Mouse (Mus musculus): Measurements from ENCODE around the gene Sugct.
"Not testable (repeated sequence)": the region's sequence is repeated elsewhere in the genome, so short reads cannot be mapped to it uniquely, and the experiment has no call there.

Gene Sugct

GRCm38 (mm10) chr13:17604670-17605069 is 90.7 kb downstream of the Sugct start:
- no peak for DNase-seq (ENCODE audit: low spot score)

- no peak for DNase-seq (ENCODE audit: low spot score)
Observed at GRCm38 (mm10) chr13:17603756-17604155, 91.6 kb downstream of the Sugct start.

- no peak for DNase-seq (ENCODE audit: low spot score)
Observed at GRCm38 (mm10) chr13:17585267-17585913, 110.0 kb downstream of the Sugct start.

- DNase-seq (ENCODE audit: low spot score) = no peak
Observed at GRCm38 (mm10) chr13:17584804-17585203, 110.5 kb downstream of the Sugct start.

- peak; percentile 6 for DNase-seq (ENCODE audit: low spot score)
Observed at GRCm38 (mm10) chr13:17581684-17582083, 113.7 kb downstream of the Sugct start.

GRCm38 (mm10) chr13:17559357-17559756 is 136.0 kb downstream of the Sugct start:
- DNase-seq (ENCODE audit: low spot score) = no peak

- no peak for DNase-seq (ENCODE audit: low spot score)
Observed at GRCm38 (mm10) chr13:17536341-17536740, 159.0 kb downstream of the Sugct start.

GRCm38 (mm10) chr13:17534871-17535270 is 160.5 kb downstream of the Sugct start:
- DNase-seq (ENCODE audit: low spot score) = no peak

GRCm38 (mm10) chr13:17534469-17534868 is 160.9 kb downstream of the Sugct start:
- DNase-seq (ENCODE audit: low spot score) = no peak

GRCm38 (mm10) chr13:17511184-17511778 is 184.1 kb downstream of the Sugct start:
- no peak for DNase-seq (ENCODE audit: low spot score)

GRCm38 (mm10) chr13:17494936-17495335 is 200.4 kb downstream of the Sugct start:
- no peak for DNase-seq (ENCODE audit: low spot score)

- no peak for DNase-seq (ENCODE audit: low spot score)
Observed at GRCm38 (mm10) chr13:17494056-17494574, 201.2 kb downstream of the Sugct start.

GRCm38 (mm10) chr13:17457981-17458380 is 237.4 kb downstream of the Sugct start:
- not testable (repeated sequence) for DNase-seq (ENCODE audit: low spot score)

- DNase-seq (ENCODE audit: low spot score) = peak; percentile 55
Observed at GRCm38 (mm10) chr13:17432139-17432916, 263.0 kb downstream of the Sugct start.

GRCm38 (mm10) chr13:17421875-17422274 is 273.5 kb downstream of the Sugct start:
- DNase-seq (ENCODE audit: low spot score) = no peak

- no peak for DNase-seq (ENCODE audit: low spot score)
Observed at GRCm38 (mm10) chr13:17420557-17420956, 274.8 kb downstream of the Sugct start.

GRCm38 (mm10) chr13:17342836-17343235 is 352.5 kb downstream of the Sugct start:
- no peak for DNase-seq (ENCODE audit: low spot score)

- DNase-seq (ENCODE audit: low spot score) = no peak
Observed at GRCm38 (mm10) chr13:17335885-17336540, 359.3 kb downstream of the Sugct start.

- no peak for DNase-seq (ENCODE audit: low spot score)
Observed at GRCm38 (mm10) chr13:17326863-17327262, 368.5 kb downstream of the Sugct start.

GRCm38 (mm10) chr13:17301590-17301989 is 393.8 kb downstream of the Sugct start:
- DNase-seq (ENCODE audit: low spot score) = no peak

GRCm38 (mm10) chr13:17297462-17298005 is 397.8 kb downstream of the Sugct start:
- no peak for DNase-seq (ENCODE audit: low spot score)

- DNase-seq (ENCODE audit: low spot score) = no peak
Observed at GRCm38 (mm10) chr13:17296912-17297311, 398.4 kb downstream of the Sugct start.

All from layer of hippocampus, adult 9-10 months (tissue).